Mouse (Mus musculus): ENCODE results near the gene Ceacam1.

The Ceacam1 gene

GRCm38 (mm10) chr7:25411861-25412260 is 65.5 kb downstream of the Ceacam1 start:
- DNase-seq (ENCODE audit: low spot score): no peak
